Mouse (Mus musculus) erythroid progenitor cell, adult 5-6 weeks (primary cell): Measurements from ENCODE around the gene Yme1l1. TPM values are rescaled to one million over a fixed set of nuclear protein-coding genes. Genes with fewer than 3 reads are reported as not detected.
A peak's percentile ranks its signal among the peaks of the same experiment; 100 is the strongest.

Experiments
- ATAC-seq: replicated peaks from 2 replicates; pipeline ENCODE4 v1.8.0; 2016; ENCODE audit warnings: moderate number of reproducible peaks, mild to moderate bottlenecking, moderate TSS enrichment, inconsistent platforms; ENCODE audit not compliant: poor library complexity, low FRiP score, severe bottlenecking
- total RNA-seq, 2 experiments: library from RNA; stranded (forward) in 1 of 2; stranded (reverse) in 1 of 2; fragments of 150-400 nt in 1 of 2; fragments of 186-747, 209-891 nt in 1 of 2; gene quantifications; 2 replicates each; pipeline versions ENCODE4 v1.2.3 to v1.2.4; 2015 to 2017; ENCODE audit warnings: low replicate concordance in 2 of 2

Yme1l1 gene
- total RNA-seq (2015; ENCODE audit: low replicate concordance) (64.5 and 75.0 TPM in 2 replicates), total RNA-seq (2017; ENCODE audit: low replicate concordance) (91.8 and 116 TPM in 2 replicates)

DNA sequence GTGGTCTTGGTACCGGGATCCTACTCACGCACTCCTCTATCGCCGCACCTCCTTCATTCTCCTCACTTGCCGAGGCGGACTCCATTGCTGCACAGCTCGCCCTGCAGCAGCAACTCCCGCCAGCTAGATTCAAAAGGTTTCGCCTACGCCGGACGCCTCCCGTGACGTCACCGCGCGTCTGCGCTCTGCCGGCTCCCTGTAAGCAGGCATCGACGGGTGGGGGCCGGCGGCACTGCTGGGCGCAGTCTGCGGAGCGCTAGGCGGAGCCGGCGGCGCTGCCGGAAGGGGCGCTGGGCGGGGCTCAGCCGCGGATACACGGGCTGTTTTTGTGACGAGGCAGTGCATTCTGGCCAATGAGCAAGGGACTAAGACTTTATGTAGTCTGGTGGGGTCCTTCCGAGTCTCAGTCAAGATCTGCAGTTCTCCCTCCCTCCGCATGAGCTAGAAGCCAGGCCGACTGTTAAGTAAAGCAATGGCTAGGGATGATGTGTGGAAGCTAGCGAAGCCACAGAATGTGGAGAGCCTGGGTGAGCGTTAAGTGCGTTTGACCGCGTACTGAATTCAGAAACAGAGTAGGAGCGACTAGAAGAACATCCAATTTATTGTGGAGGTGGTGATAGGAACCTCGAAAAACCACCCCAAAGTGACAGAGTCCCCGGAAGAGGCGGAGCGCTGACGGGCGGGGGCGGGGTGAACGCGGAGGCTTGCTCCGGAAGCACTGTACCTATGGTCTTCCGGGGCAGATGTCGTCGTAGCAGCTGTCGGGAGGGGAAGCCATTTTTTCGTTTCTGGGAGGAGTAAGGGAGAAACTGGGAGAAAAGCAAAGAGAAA lies at the start of gene Yme1l1, which contains the start of gene Mastl:
Gene Yme1l1, plus strand, starts transcription at position 593 of the 831 bp plus-strand sequence.
Gene Mastl, minus strand, starts transcription at position 248 of the 831 bp plus-strand sequence.
- peak; percentile 91 for ATAC-seq

DNA sequence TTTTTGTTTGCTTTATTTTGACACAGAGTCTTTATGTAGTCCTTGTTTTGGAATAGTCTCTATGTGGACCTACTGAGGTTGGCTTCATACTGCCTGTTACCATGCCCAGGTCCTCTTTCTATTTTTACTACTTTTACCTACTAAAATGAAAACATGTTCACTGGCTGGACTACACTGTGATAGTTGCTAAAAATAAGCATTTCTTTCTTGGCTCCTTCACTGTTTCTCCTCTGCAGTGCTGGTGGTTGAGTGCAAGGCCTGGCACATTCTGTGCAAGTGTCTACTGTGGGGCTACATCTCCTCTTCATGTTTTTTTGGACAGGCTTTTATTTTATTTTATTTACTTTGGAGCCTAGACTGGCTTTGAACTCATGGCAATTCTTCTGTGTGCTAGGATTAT lies 36.6 kb upstream of the Yme1l1 start:
- ATAC-seq, result no peak

DNA sequence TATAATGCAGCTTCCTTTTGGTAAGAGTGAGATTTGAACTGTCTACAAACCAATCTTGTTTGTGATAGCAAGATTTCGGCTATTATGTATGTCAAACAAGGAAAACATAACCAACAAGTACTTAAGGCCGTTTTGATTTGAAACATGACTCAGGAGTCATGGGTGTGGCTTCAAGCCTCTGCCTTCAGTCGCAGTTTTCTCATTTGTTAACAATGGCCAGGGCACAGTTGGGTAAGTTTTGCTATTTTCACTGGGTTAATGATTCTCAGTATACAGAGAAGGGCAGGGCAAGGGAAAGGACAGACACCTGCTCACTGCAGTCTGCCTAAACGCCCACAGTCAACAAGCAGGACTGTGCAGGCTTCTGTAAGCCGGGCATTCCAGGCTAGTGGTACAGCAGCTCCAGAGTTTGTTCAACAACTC lies 959 bp upstream of the Yme1l1 start:
- peak; percentile 42 for ATAC-seq

DNA sequence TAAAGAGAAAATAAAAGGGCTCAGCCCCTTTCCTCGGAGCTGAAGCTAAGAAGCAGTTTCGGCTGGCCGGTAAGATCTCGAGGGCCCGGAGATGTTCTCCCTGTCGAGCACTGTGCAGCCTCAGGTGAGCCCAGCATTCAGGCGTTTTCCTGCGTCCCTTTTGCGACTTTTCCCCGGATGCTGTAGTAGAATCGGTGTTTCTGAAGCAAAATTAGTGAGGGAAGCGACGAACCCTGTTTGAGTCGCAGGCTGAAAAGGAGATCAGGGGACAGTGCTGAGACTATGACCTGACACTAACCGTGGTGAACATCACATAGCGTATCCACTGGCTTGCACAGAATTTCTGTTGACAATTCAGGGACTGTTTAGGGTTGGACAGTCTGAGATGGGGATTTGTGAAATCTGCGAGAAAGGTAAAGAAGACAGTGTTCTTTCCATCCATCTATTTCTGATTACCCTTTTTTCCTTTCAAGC lies 476 bp downstream of the Yme1l1 start:
- ATAC-seq, result peak; percentile 44

DNA sequence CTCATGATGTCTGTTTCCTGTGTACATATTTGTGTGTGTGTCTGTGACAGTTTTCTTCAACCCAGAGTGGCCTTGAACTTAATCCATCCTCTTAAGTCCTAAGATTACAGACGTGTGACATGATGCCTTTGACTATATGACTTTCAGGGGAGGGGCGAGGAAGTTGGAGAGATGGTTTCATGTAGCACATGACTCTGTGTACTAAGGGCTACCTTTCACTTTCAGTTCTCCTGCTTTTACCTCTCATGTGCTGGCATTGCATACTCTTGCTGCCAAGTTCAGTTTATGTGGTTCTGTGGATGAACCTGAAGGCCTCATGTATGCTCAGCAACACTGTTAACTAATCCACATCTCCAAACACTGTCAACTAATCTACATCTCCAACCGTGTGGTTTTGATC lies 16.1 kb downstream of the Yme1l1 start:
- ATAC-seq, result no peak

DNA sequence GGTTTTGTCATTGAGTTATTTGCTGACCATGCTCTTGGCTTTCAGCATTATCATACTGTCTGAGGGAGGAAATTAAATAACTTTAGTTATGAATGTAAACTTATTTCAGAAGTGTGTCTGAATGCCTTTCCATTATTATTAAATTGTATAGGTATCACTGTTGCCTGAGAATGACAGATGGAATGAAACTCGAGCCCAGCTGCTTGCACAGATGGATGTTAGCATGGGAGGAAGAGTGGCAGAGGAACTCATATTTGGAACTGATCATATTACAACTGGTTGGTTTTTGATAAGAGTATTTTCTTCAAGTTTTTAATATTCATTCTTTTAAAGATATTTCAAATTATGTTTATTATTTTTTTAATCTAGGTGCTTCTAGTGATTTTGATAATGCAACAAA lies 38.2 kb downstream of the Yme1l1 start:
- ATAC-seq, result no peak

DNA sequence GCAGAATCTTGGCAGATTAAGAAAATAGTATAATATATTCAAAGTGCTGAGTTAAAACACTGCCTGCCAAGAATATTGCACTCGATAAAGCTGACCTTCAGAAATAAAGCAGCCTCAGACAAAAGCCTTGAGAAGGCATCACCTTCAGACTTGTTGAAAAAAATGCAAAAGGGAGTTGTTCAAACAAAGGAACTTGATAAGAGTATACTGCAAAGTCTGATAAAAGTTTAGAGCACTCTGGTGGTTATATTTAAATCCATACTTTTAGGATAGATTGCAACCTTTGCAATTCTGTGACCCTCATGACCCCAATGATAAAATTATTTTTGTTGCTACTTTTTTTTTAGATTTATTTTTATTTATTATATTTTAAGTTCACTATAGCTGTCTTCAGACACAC lies 44.9 kb downstream of the Yme1l1 start:
- no peak for ATAC-seq

DNA sequence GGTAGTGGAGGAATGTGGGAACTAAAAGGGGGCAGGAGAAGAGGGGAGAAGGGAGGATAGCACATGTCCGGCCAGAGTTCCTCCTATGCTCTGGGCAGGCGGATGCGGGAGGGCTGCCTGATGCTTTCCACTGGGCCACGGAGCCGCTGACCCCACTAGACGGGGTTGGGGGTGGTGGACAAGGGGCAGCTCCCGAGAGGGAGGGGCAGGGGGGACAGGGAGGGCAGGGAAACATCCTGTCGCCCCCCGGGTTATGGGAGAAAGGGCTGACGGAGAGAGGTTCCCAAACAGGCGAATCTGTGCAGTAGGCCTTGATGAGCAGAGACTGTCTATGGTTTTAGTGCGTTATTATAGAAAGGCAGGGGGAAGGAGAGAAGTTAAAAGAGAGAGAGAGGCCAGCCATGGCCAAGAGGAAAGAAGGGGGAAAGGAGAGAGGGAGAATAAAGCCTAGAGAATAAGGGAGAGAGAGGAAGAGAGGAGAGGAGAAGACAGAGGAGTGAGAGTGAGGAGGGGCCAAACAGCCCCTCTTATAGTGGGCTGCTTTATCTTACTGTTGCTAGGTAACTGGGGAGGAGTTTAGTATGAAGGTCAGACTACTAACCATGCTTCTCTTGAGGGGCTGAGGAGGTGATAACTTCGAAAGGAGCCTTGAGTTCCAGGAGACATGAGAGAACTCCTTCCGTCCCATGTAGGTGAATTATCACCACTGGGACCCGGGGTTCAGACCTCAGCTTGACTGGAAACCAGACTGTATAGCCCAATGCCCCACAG lies 46.9 kb downstream of the Yme1l1 start:
- no peak for ATAC-seq

DNA sequence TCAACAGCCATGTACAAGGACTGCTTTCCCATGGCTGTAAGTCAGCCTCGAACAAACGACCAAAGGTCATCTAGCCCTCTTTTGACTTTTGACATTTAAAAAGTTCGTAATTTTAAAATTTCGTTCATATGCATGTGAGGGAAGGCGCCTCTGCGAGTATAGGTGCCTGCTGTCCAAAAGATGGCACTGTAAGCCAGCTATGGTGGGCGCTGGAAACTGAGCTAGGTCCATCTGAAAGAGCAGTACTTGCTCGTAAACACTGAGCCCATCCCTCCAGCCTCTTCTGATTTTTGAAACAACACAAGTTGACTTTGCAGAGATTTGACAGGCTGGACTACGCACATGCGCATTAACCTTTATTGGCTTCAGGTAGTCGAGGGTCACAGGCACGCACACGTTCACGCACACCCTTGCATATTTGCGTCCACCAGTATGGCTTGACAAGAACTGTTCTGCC lies 50.9 kb downstream of the Yme1l1 start, which contains the start of gene 4931423N10Rik:
Gene 4931423N10Rik, plus strand, starts transcription at position 407 of the 457 bp plus-strand sequence.
- ATAC-seq, result no peak

DNA sequence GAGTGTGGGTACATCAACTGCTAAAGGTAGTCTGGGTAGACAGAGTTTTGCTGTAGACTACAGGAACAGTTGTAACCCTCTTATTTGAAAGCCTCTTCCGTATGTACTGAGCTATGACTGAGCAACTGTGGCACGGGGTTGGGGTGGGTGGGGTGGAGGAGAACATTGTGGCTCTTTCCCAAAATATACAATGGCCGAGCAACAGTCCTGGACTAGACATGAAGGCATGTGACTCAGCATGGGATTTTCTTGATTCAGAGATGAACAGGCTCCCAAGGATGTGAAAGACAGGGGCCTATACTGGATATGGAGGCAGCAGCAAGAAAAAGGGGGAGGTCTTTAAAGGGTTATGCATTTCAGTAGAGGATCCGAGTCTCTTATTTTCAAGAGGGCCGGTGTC lies 57.5 kb downstream of the Yme1l1 start:
- no peak for ATAC-seq

DNA sequence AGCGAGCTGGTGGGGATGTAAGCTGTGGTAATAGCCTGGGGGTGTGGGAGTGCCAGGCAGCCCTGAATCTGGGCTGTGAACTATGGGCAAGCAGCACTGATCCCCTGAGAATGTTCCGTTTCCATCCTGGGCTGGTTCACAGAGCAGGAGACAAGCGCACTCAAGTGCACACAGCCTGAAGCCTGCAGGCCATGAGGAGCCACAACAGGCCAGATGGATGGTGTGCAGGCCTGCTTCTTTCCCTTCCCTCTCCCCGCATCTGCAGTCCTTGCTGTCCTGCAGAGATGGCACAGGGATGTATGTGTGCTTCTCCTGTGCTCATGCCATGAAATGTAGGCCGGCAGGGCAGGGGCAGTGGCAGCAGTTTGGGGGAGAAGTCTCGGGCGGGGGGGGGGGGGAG lies 69.0 kb downstream of the Yme1l1 start:
- no peak for ATAC-seq

DNA sequence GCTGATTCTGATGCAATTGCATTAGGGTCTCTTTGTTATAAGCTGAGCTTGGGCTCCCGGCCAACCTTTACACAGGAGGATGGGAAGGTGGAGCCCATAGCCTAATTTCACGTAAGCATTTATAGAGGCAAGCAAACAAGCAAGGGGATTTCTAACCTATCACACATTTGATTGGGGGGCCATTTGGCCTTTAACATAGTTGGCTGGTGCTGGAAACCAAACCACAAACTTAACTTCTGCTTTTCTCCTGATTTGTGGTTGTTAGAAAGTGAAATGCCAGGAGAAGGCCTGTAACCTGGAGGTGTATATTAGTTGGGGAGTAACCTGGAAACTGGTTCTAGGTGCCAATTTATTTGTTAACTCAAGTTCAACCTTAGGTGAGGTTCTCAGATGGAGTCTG lies 72.3 kb downstream of the Yme1l1 start:
- no peak for ATAC-seq

DNA sequence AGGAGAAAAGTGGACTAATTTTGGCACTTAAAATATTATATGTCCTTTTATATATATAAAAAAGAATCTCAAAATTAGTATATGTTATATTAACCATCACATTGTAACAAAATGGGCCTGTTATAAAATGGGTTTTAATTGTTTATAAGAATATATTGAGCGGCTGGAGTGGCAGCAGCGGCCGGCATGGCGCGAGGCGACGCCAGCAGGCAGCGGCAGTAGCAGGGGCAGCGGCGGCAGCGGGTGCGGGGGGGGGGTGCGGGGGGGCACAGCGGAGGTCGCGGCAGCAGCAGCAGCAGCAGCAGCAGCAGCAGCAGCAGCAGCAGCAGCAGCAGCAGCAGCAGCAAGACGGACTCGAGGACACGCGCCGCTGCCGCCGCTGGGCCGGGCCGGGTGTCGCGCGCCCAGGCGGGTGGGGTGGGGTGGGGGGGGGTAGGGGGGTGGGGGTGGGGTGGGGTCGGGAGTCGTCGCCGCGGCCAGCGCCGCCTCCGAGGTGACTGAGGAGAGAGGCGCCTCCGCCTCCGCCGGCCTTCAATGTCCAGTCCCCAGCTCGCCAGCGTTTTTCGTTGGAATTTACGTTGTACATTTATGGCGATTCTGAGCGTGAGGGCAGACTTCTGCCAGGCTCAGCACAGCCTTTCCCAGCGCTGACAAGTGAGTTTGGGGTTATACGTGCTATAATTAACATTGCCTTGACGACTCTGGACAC lies 78.0 kb downstream of the Yme1l1 start:
- ATAC-seq, result no peak

Other genes with a start within 250 kb of the Yme1l1 start
- 75.9 and 81.4 TPM in 2 replicates for gene Abi1, start 116.1 kb upstream of the Yme1l1 start, total RNA-seq (2015; ENCODE audit: low replicate concordance)
- gene Abi1, start 116.1 kb upstream of the Yme1l1 start, total RNA-seq (2017; ENCODE audit: low replicate concordance), result 57.6 and 59.4 TPM in 2 replicates
- 13.3 and 21.8 TPM in 2 replicates for gene Acbd5, start 88.2 kb upstream of the Yme1l1 start, total RNA-seq (2015; ENCODE audit: low replicate concordance)
- gene Acbd5, start 88.2 kb upstream of the Yme1l1 start, total RNA-seq (2017; ENCODE audit: low replicate concordance), result 33.2 and 37.1 TPM in 2 replicates
- gene Mastl, start 345 bp upstream of the Yme1l1 start, total RNA-seq (2015; ENCODE audit: low replicate concordance), result 34.2 and 43.2 TPM in 2 replicates
- 31.9 and 33.0 TPM in 2 replicates for gene Mastl, start 345 bp upstream of the Yme1l1 start, total RNA-seq (2017; ENCODE audit: low replicate concordance)
- not detected in 2 replicates for gene 4931423N10Rik, start 51.1 kb downstream of the Yme1l1 start, total RNA-seq (2015; ENCODE audit: low replicate concordance)
- gene 4931423N10Rik, start 51.1 kb downstream of the Yme1l1 start, total RNA-seq (2017; ENCODE audit: low replicate concordance), result not detected in 2 replicates
- gene Nxph2, start 164.9 kb downstream of the Yme1l1 start, total RNA-seq (2015; ENCODE audit: low replicate concordance), result not detected in 2 replicates
- gene Nxph2, start 164.9 kb downstream of the Yme1l1 start, total RNA-seq (2017; ENCODE audit: low replicate concordance), result not detected in 2 replicates